Mouse (Mus musculus) kidney, adult 2 months (tissue): ENCODE measurements at regions not wholly inside any gene's neighbourhood (a gene's known extent, or its start where the extent isn't known, plus 50 kb on each side); places are given as distances from the start of the nearest gene placed in this dataset.

Experiments
- DNase-seq: peaks from one replicate; pipeline ENCODE4 v3.0.0; 2021
- H3K27ac ChIP-seq: fragments of 200-500 bp; 2 replicates; pipeline ENCODE4 v1.5.1; 2012; ENCODE audit warnings: low read depth, low read length, control low read depth, inconsistent platforms; ENCODE audit not compliant: insufficient read depth
- H3K27me3 ChIP-seq: fragments of 200-500 bp; replicated peaks from 2 replicates; pipeline ENCODE4 v1.6.1; 2012; ENCODE audit warnings: mild to moderate bottlenecking, moderate library complexity, low read length, inconsistent platforms; ENCODE audit not compliant: control insufficient read depth, insufficient read depth
- H3K36me3 ChIP-seq: fragments of 200-500 bp; 2 replicates; pipeline ENCODE4 v1.6.1; 2012; ENCODE audit warnings: mild to moderate bottlenecking, moderate library complexity, low read length, inconsistent platforms; ENCODE audit not compliant: control insufficient read depth, insufficient read depth
- H3K4me1 ChIP-seq: fragments of 200-500 bp; 2 replicates; pipeline ENCODE4 v1.6.1; 2011; ENCODE audit warnings: low read length; ENCODE audit not compliant: control insufficient read depth, insufficient read depth
- H3K4me3 ChIP-seq: fragments of 200-500 bp; 2 replicates; pipeline ENCODE4 v1.5.1; 2011; ENCODE audit warnings: mild to moderate bottlenecking, low read depth, low read length, control low read depth; ENCODE audit not compliant: insufficient read depth
- CTCF ChIP-seq: fragments of 200-500 bp; conservative IDR thresholded peaks from 2 replicates; pipeline ENCODE4 v1.5.1; 2011; ENCODE audit warnings: low read depth, mild to moderate bottlenecking, control low read depth, low read length, moderate library complexity, mixed read lengths; ENCODE audit not compliant: insufficient read depth, insufficient read length
- POLR2A ChIP-seq: fragments of 200-500 bp; IDR thresholded peaks from one replicate; pipeline ENCODE4 v1.6.1; 2011; ENCODE audit warnings: low read depth, low read length, control low read depth
- WGBS: fragments of 180-500 bp; shearing (Covaris S2); methylation state at CpG from one replicate; pipeline ENCODE4 v1.1.7; 2018; 5-methylcytosine and 5-hydroxymethylcytosine counted together

DNA sequence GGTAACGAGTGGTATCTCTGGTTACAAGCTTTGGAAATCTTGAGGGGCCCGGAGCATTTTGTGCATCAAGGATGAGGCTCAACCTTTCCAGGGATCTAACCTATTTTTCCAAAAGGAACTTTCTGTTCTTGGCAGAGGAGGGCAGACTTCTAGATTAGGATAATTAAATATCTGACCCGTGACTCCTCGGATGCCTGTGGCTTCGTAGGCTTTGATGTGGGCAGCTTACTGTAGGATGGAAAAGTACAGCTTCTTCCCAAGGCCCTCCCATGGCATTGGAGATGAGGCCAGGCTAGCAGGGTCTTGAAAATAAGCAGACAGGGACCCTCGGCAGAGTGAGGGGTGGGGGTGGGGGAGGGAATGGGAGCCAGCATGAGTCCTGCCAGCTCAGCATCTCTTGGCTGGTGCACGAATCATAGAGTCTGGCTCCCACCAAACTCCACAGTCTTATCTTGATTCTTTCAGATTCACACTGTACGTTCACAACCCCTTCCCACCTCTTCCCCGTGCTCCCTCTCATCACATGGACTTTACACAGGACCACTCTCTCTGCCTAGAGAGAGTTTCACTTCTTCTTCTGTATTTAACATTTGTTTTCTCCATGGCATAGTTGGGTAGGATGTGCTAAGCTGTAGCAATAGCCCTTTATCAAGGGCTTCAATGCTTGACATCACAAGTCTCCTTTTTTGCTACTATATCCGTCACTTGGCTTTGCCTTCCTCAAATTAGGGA is 104.9 kb downstream of the E030025P04Rik start:
- Histone ChIP-seq H3K27ac (0 out of 2 replicates have a peak overlapping the region, but pooled peaks have one; percentile 3), H3K4me1 (no peaks in the 10 kb centered on the region), H3K27me3 (no peaks in the 10 kb centered on the region), H3K4me3 (no peak overlapping the region), H3K36me3 (no peaks in the 10 kb centered on the region)
- WGBS = 60% methylated on average over 10 of the region's 10 CpGs
- peak; percentile 45 for DNase-seq
- TF ChIP-seq POLR2A (no peak), CTCF (no peak)

GRCm38 (mm10) chr11:109038136-109038535 is 106.0 kb downstream of the E030025P04Rik start:
- WGBS = 65% methylated on average over 7 of the region's 7 CpGs
- Histone ChIP-seq H3K4me3 (no peak overlapping the region), H3K27ac (no peak overlapping the region), H3K4me1 (no peaks in the 10 kb centered on the region), H3K27me3 (no peaks in the 10 kb centered on the region), H3K36me3 (no peaks in the 10 kb centered on the region)
- TF ChIP-seq POLR2A (no peak), CTCF (no peak)
- no peak for DNase-seq

GRCm38 (mm10) chr11:109034596-109034995 is 109.6 kb downstream of the E030025P04Rik start:
- WGBS = 79% methylated on average over 1 of the region's 1 CpGs
- H3K27me3 ChIP-seq = no peaks in the 10 kb centered on the region
- H3K4me1 ChIP-seq = no peaks in the 10 kb centered on the region
- no peak overlapping the region for H3K27ac ChIP-seq
- H3K4me3 ChIP-seq = no peak overlapping the region
- no peak for DNase-seq
- TF ChIP-seq POLR2A = no peak
- no peak for TF ChIP-seq CTCF
- no peaks in the 10 kb centered on the region for H3K36me3 ChIP-seq

- no peaks in the 10 kb centered on the region for H3K36me3 ChIP-seq
- H3K4me3 ChIP-seq = no peak overlapping the region
- 65% methylated on average over 4 of the region's 4 CpGs for WGBS
- H3K27me3 ChIP-seq = no peaks in the 10 kb centered on the region
- no peaks in the 10 kb centered on the region for H3K4me1 ChIP-seq
- DNase-seq = no peak
- no peak overlapping the region for H3K27ac ChIP-seq
- TF ChIP-seq CTCF = no peak
- TF ChIP-seq POLR2A = no peak
Measured at GRCm38 (mm10) chr11:109034072-109034471, 110.1 kb downstream of the E030025P04Rik start.

GRCm38 (mm10) chr11:109032729-109033128 is 111.4 kb downstream of the E030025P04Rik start:
- Histone ChIP-seq H3K27ac (no peak overlapping the region), H3K27me3 (no peaks in the 10 kb centered on the region), H3K4me3 (no peak overlapping the region), H3K4me1 (no peaks in the 10 kb centered on the region), H3K36me3 (no peaks in the 10 kb centered on the region)
- WGBS = 65% methylated on average over 6 of the region's 6 CpGs
- no peak for DNase-seq
- TF ChIP-seq POLR2A (no peak), CTCF (no peak)

- 25% methylated on average over 3 of the region's 3 CpGs for WGBS
- H3K36me3 ChIP-seq = no peaks in the 10 kb centered on the region
- DNase-seq = peak; percentile 41
- H3K4me3 ChIP-seq = no peak overlapping the region
- no peak overlapping the region for H3K27ac ChIP-seq
- H3K4me1 ChIP-seq = no peaks in the 10 kb centered on the region
- no peaks in the 10 kb centered on the region for H3K27me3 ChIP-seq
- TF ChIP-seq POLR2A (no peak), CTCF (peak; percentile 73)
Measured at GRCm38 (mm10) chr11:109030486-109030885, 110.3 kb downstream of the Axin2 start.

- Histone ChIP-seq H3K4me1 (no peaks in the 10 kb centered on the region), H3K27ac (no peak overlapping the region), H3K36me3 (no peaks in the 10 kb centered on the region), H3K4me3 (no peak overlapping the region), H3K27me3 (no peaks in the 10 kb centered on the region)
- 58% methylated on average over 7 of the region's 7 CpGs for WGBS
- TF ChIP-seq CTCF = no peak
- no peak for TF ChIP-seq POLR2A
- DNase-seq = peak; percentile 24
Measured at GRCm38 (mm10) chr11:109029894-109030293, 109.7 kb downstream of the Axin2 start.
